Mouse (Mus musculus): ENCODE data around the gene Arfrp1. TPM values are rescaled to one million over a fixed set of nuclear protein-coding genes. Genes with fewer than 3 reads are reported as not detected.

Gene Arfrp1
- polyA plus RNA-seq, 1 experiment from 2014 or later: 21.1 TPM

GRCm38 (mm10) chr2:181375787-181376186 is 10.6 kb upstream of the Arfrp1 start:
- no peak overlapping the region for H3K4me2 ChIP-seq
- 78% methylated on average over 2 of the region's 2 CpGs for WGBS (ENCODE audit: insufficient replicate concordance)
- H3K27ac ChIP-seq (replicated peaks): no peak overlapping the region
- peaks cover 35% of the 10 kb centered on the region for H3K36me3 ChIP-seq (replicated peaks)
- H3K4me3 ChIP-seq (replicated peaks): no peak overlapping the region
- H3K27me3 ChIP-seq: no peaks in the 10 kb centered on the region
- no peak for ATAC-seq (ENCODE audit: insufficient read depth)
- H3K4me1 ChIP-seq (replicated peaks): peaks cover 18% of the 10 kb centered on the region
- H3K9me3 ChIP-seq (replicated peaks): no peaks in the 10 kb centered on the region
- no peak overlapping the region for H3K9ac ChIP-seq

GRCm38 (mm10) chr2:181370001-181370400 is 4.8 kb upstream of the Arfrp1 start:
- WGBS (ENCODE audit: insufficient replicate concordance): 88% methylated on average over 5 of the region's 5 CpGs
- H3K4me2 ChIP-seq: no peak overlapping the region
- H3K9ac ChIP-seq: no peak overlapping the region
- no peak for ATAC-seq (ENCODE audit: insufficient read depth)
- H3K4me1 ChIP-seq (replicated peaks): peaks cover 44% of the 10 kb centered on the region
- no peak overlapping the region for H3K27ac ChIP-seq (replicated peaks)
- H3K4me3 ChIP-seq (replicated peaks): no peak overlapping the region
- H3K27me3 ChIP-seq: no peaks in the 10 kb centered on the region
- no peaks in the 10 kb centered on the region for H3K9me3 ChIP-seq (replicated peaks)
- peaks cover 24% of the 10 kb centered on the region for H3K36me3 ChIP-seq (replicated peaks)

- peak; percentile 71 for ATAC-seq (ENCODE audit: insufficient read depth)
These were observed 461 bp upstream of the Arfrp1 start for GRCm38 (mm10) chr2:181365655-181366075.

GRCm38 (mm10) chr2:181364487-181364859 is 731 bp downstream of the Arfrp1 start:
- WGBS (ENCODE audit: insufficient replicate concordance): 4% methylated on average over 14 of the region's 14 CpGs
- Histone ChIP-seq H3K27ac (replicated peaks) (peak overlapping the region; percentile 93), H3K36me3 (replicated peaks) (peaks cover 41% of the 10 kb centered on the region), H3K9ac (peak overlapping the region; percentile 90), H3K27me3 (no peaks in the 10 kb centered on the region), H3K4me3 (replicated peaks) (peak overlapping the region; percentile 78), H3K9me3 (replicated peaks) (no peaks in the 10 kb centered on the region), H3K4me2 (peak overlapping the region; percentile 97), H3K4me1 (replicated peaks) (peaks cover 48% of the 10 kb centered on the region)
- no peak for ATAC-seq (ENCODE audit: insufficient read depth)

More at GRCm38 (mm10) chr2:181365655-181366075, 461 bp upstream of the Arfrp1 start:
- peaks cover 41% of the 10 kb centered on the region for H3K36me3 ChIP-seq (replicated peaks)
- H3K27me3 ChIP-seq: no peaks in the 10 kb centered on the region
- H3K9me3 ChIP-seq (replicated peaks): no peaks in the 10 kb centered on the region
- under 1% methylated on average over 20 of the region's 20 CpGs for WGBS (ENCODE audit: insufficient replicate concordance)
- peaks cover 48% of the 10 kb centered on the region for H3K4me1 ChIP-seq (replicated peaks)
- H3K27ac ChIP-seq (replicated peaks): peak overlapping the region; percentile 93
- peak overlapping the region; percentile 97 for H3K4me2 ChIP-seq
- H3K4me3 ChIP-seq (replicated peaks): peak overlapping the region; percentile 78
- H3K9ac ChIP-seq: peak overlapping the region; percentile 90

GRCm38 (mm10) chr2:181363946-181364345 is 1.3 kb downstream of the Arfrp1 start:
- 67% methylated on average over 3 of the region's 3 CpGs for WGBS (ENCODE audit: insufficient replicate concordance)
- Histone ChIP-seq H3K36me3 (replicated peaks) (peaks cover 44% of the 10 kb centered on the region), H3K27me3 (no peaks in the 10 kb centered on the region), H3K9me3 (replicated peaks) (no peaks in the 10 kb centered on the region), H3K27ac (replicated peaks) (no peak overlapping the region), H3K4me2 (peak overlapping the region; percentile 97), H3K4me3 (replicated peaks) (peak overlapping the region; percentile 78), H3K9ac (peak overlapping the region; percentile 90; the same call in 1 of the 2 replicates), H3K4me1 (replicated peaks) (peaks cover 48% of the 10 kb centered on the region)
- no peak for ATAC-seq (ENCODE audit: insufficient read depth)

GRCm38 (mm10) chr2:181356780-181357179 is 8.4 kb downstream of the Arfrp1 start:
- Histone ChIP-seq H3K27ac (replicated peaks) (no peak overlapping the region), H3K4me2 (no peak overlapping the region), H3K27me3 (no peaks in the 10 kb centered on the region), H3K4me3 (replicated peaks) (no peak overlapping the region), H3K9ac (no peak overlapping the region), H3K4me1 (replicated peaks) (no peaks in the 10 kb centered on the region), H3K36me3 (replicated peaks) (peaks cover 97% of the 10 kb centered on the region), H3K9me3 (replicated peaks) (no peaks in the 10 kb centered on the region)
- ATAC-seq (ENCODE audit: insufficient read depth): no peak
- WGBS (ENCODE audit: insufficient replicate concordance): 75% methylated on average over 3 of the region's 3 CpGs

GRCm38 (mm10) chr2:181342766-181343165 is 22.4 kb downstream of the Arfrp1 start:
- Histone ChIP-seq H3K4me2 (no peak overlapping the region), H3K27ac (replicated peaks) (no peak overlapping the region), H3K9ac (no peak overlapping the region), H3K36me3 (replicated peaks) (peaks cover 83% of the 10 kb centered on the region), H3K4me3 (replicated peaks) (no peak overlapping the region), H3K27me3 (no peaks in the 10 kb centered on the region), H3K9me3 (replicated peaks) (no peaks in the 10 kb centered on the region), H3K4me1 (replicated peaks) (no peaks in the 10 kb centered on the region)
- no peak for ATAC-seq (ENCODE audit: insufficient read depth)
- WGBS (ENCODE audit: insufficient replicate concordance): 77% methylated on average over 6 of the region's 6 CpGs

- Histone ChIP-seq H3K4me1 (replicated peaks) (no peaks in the 10 kb centered on the region), H3K27me3 (no peaks in the 10 kb centered on the region), H3K9me3 (replicated peaks) (no peaks in the 10 kb centered on the region), H3K4me3 (replicated peaks) (no peak overlapping the region), H3K27ac (replicated peaks) (no peak overlapping the region), H3K9ac (no peak overlapping the region), H3K4me2 (no peak overlapping the region), H3K36me3 (replicated peaks) (peaks cover 83% of the 10 kb centered on the region)
- WGBS (ENCODE audit: insufficient replicate concordance): 81% methylated on average over 4 of the region's 4 CpGs
- ATAC-seq (ENCODE audit: insufficient read depth): no peak
These were observed 24.8 kb downstream of the Arfrp1 start for GRCm38 (mm10) chr2:181340426-181340825.

GRCm38 (mm10) chr2:181334023-181334422 is 31.2 kb downstream of the Arfrp1 start:
- 45% methylated on average over 3 of the region's 3 CpGs for whole genome bisulfite sequencing (ENCODE audit: insufficient replicate concordance)
- Histone ChIP-seq H3K9me3 (replicated peaks) (no peaks in the 10 kb centered on the region), H3K4me1 (replicated peaks) (no peaks in the 10 kb centered on the region), H3K27me3 (no peaks in the 10 kb centered on the region), H3K36me3 (replicated peaks) (peaks cover 84% of the 10 kb centered on the region), H3K27ac (replicated peaks) (no peak overlapping the region), H3K4me3 (replicated peaks) (no peak overlapping the region), H3K9ac (no peak overlapping the region), H3K4me2 (no peak overlapping the region)
- ATAC-seq (ENCODE audit: insufficient read depth): peak; percentile 58

GRCm38 (mm10) chr2:181332542-181332941 is 32.7 kb downstream of the Arfrp1 start:
- H3K4me2 ChIP-seq: no peak overlapping the region
- no peak for ATAC-seq (ENCODE audit: insufficient read depth)
- H3K36me3 ChIP-seq (replicated peaks): peaks cover 85% of the 10 kb centered on the region
- H3K9me3 ChIP-seq (replicated peaks): no peaks in the 10 kb centered on the region
- H3K4me1 ChIP-seq (replicated peaks): no peaks in the 10 kb centered on the region
- no peak overlapping the region for H3K4me3 ChIP-seq (replicated peaks)
- no peak overlapping the region for H3K27ac ChIP-seq (replicated peaks)
- H3K9ac ChIP-seq: no peak overlapping the region
- H3K27me3 ChIP-seq: no peaks in the 10 kb centered on the region

GRCm38 (mm10) chr2:181326098-181326497 is 39.1 kb downstream of the Arfrp1 start:
- Histone ChIP-seq H3K9ac (no peak overlapping the region), H3K4me1 (replicated peaks) (no peaks in the 10 kb centered on the region), H3K4me3 (replicated peaks) (no peak overlapping the region), H3K9me3 (replicated peaks) (no peaks in the 10 kb centered on the region), H3K36me3 (replicated peaks) (peaks cover 93% of the 10 kb centered on the region), H3K27me3 (no peaks in the 10 kb centered on the region), H3K27ac (replicated peaks) (no peak overlapping the region), H3K4me2 (no peak overlapping the region)
- no peak for ATAC-seq (ENCODE audit: insufficient read depth)
- 73% methylated on average over 2 of the region's 2 CpGs for WGBS (ENCODE audit: insufficient replicate concordance)

- ATAC-seq (ENCODE audit: insufficient read depth): no peak
- no peak overlapping the region for H3K27ac ChIP-seq (replicated peaks)
- no peak overlapping the region for H3K4me2 ChIP-seq
- H3K27me3 ChIP-seq: peaks cover 15% of the 10 kb centered on the region
- H3K4me1 ChIP-seq (replicated peaks): peaks cover 20% of the 10 kb centered on the region
- H3K36me3 ChIP-seq (replicated peaks): peaks cover 61% of the 10 kb centered on the region
- no peak overlapping the region for H3K9ac ChIP-seq
- no peaks in the 10 kb centered on the region for H3K9me3 ChIP-seq (replicated peaks)
- 69% methylated on average over 5 of the region's 5 CpGs for WGBS (ENCODE audit: insufficient replicate concordance)
- H3K4me3 ChIP-seq (replicated peaks): no peak overlapping the region
These were observed 43.1 kb downstream of the Arfrp1 start for GRCm38 (mm10) chr2:181322136-181322535.

Measured in liver, embryonic 15.5 days (tissue).